Mouse (Mus musculus) testis, postnatal 10 days (tissue): ENCODE results near the gene Plvap.

Experiments
- DNase-seq: peaks from one replicate; pipeline ENCODE4 v3.0.0; 2021; ENCODE audit warnings: low spot score

The Plvap gene

GRCm38 (mm10) chr8:71486136-71486529 is 25.4 kb downstream of the Plvap start:
- no peak for DNase-seq

- DNase-seq: peak; percentile 85
These were observed 26.1 kb downstream of the Plvap start, which contains the start of gene Ano8 for GRCm38 (mm10) chr8:71485142-71486135. Ano8 (minus strand) TSS chr8:71485963.

GRCm38 (mm10) chr8:71484736-71485135 is 26.8 kb downstream of the Plvap start:
- no peak for DNase-seq

- peak; percentile 79 for DNase-seq
These were observed 27.6 kb downstream of the Plvap start for GRCm38 (mm10) chr8:71483932-71484331.

GRCm38 (mm10) chr8:71478943-71479342 is 32.6 kb downstream of the Plvap start:
- DNase-seq: no peak

- no peak for DNase-seq
These were observed 34.2 kb downstream of the Plvap start for GRCm38 (mm10) chr8:71477196-71477845.

- peak; percentile 86 for DNase-seq
These were observed 35.2 kb downstream of the Plvap start for GRCm38 (mm10) chr8:71476099-71476940.

- no peak for DNase-seq
These were observed 35.9 kb downstream of the Plvap start for GRCm38 (mm10) chr8:71475702-71476075.

- DNase-seq: peak; percentile 45
These were observed 36.5 kb downstream of the Plvap start for GRCm38 (mm10) chr8:71474785-71475701.

GRCm38 (mm10) chr8:71474344-71474743 is 37.2 kb downstream of the Plvap start:
- no peak for DNase-seq

GRCm38 (mm10) chr8:71472601-71473386 is 38.8 kb downstream of the Plvap start:
- DNase-seq: peak; percentile 49

- peak; percentile 43 for DNase-seq
These were observed 39.7 kb downstream of the Plvap start for GRCm38 (mm10) chr8:71471861-71472260.

GRCm38 (mm10) chr8:71470913-71471255 is 40.7 kb downstream of the Plvap start:
- no peak for DNase-seq

GRCm38 (mm10) chr8:71470146-71470912 is 41.2 kb downstream of the Plvap start:
- DNase-seq: no peak

GRCm38 (mm10) chr8:71469411-71469810 is 42.1 kb downstream of the Plvap start:
- DNase-seq: peak; percentile 69

- peak; percentile 94 for DNase-seq
These were observed 42.6 kb downstream of the Plvap start, which contains the start of gene Dda1 for GRCm38 (mm10) chr8:71468916-71469315. Dda1 (plus strand) TSS chr8:71469199.

GRCm38 (mm10) chr8:71468001-71468400 is 43.6 kb downstream of the Plvap start:
- DNase-seq: no peak

- no peak for DNase-seq
These were observed 44.4 kb downstream of the Plvap start for GRCm38 (mm10) chr8:71467201-71467600.

GRCm38 (mm10) chr8:71466198-71466597 is 45.4 kb downstream of the Plvap start:
- DNase-seq: no peak
